8 mouse cellular contexts compared by ENCODE assay signal in the genomic region with DNA sequence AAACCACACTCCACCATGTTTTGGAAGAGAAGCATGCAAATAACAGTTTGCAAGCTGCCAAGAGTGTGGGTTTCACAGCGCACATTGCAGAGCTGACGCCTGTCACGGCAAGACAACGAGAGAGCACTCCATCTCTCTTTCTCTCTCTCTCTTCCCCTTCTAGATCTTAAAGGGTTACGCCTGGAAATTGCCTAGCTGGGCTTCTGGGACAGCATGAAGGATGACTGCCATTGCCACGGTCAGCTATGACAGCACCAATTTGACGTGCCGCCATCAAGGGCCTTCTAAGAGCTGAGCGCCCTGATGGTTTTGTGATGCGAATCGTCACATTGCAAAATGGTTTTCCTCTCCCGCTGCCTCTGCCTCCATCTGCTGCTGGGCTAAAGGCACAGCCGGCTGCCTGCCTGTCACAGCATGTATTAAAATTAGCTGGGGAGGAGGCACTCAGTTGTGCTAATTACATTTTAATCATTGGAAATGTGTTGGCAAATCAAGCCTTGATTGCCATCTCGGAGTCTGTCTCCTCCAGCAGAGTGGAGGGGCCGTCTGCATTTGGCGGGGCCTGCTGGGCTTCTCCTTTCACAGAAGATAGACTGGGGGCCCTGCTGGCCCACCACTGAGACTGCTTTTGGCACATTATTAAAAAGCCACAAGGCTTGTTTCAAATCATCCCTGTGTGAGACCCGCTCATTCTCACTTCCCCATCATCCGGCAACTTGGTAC.
DNase-seq lines count a peak whose midpoint lies in the region; TF ChIP-seq lines count a peak whose summit lies in the region.

No protein-coding gene starts in this region.

- peak; percentile 38; the same call in 1 of the 2 replicates for TF ChIP-seq CTCF in cerebellum, adult 2 months (IDR thresholded peaks at IDR 0.05; ENCODE audit: borderline replicate concordance, insufficient read depth, low read depth, low read length)

- intact Hi-C loops in left cerebral cortex, postnatal 25 days (cut with DNase I) = loop anchor here (2.0 to 5.0 kb wide), 2 partner anchors 18 to 257 kb away; no protein-coding TSS in a partner anchor

- no peak for TF ChIP-seq POLR2A in cerebellum, adult 2 months (IDR thresholded peaks at IDR 0.05; ENCODE audit: borderline replicate concordance, insufficient read depth, low read length)

- no peak overlapping the region for H3K27ac ChIP-seq in cerebellum, adult 2 months (ENCODE audit: insufficient read depth, low read length)

- peaks cover 6% of the 10 kb centered on the region for H3K4me1 ChIP-seq in cerebellum, adult 2 months (ENCODE audit: control insufficient read depth, insufficient read depth, low read length)

- H3K4me3 ChIP-seq in cerebellum, adult 2 months (replicated peaks; ENCODE audit: insufficient read depth, low read depth, low read length) = peak overlapping the region; percentile 16

- WGBS in cerebellum, adult 2 months = 8% methylated on average over 18 of the region's 18 CpGs

- H3K27me3 ChIP-seq in cerebellum, adult 2 months (ENCODE audit: control insufficient read depth, insufficient read depth, low read length) = no peaks in the 10 kb centered on the region

- DNase-seq in ES-CJ7 (ENCODE audit: low read depth, low spot score) = peak; percentile 13
- peak; percentile 83 to 89 for DNase-seq in cerebellum, adult 2 months
- peak; percentile 43 to 56 for DNase-seq in frontal cortex, postnatal 25 days (ENCODE audit: low spot score in 2 of 2)
- peak; percentile 74 to 88 for DNase-seq in left cerebral cortex, postnatal 25 days (ENCODE audit: low spot score in 2 of 2)
- DNase-seq in right cerebral cortex, postnatal 10 days (ENCODE audit: low spot score in 2 of 2) = peak; percentile 82 to 91
- DNase-seq in gastrocnemius, postnatal 4 days (ENCODE audit: low spot score in 2 of 2) = no peak
- no peak for DNase-seq in natural killer cell, adult 2 months (ENCODE audit: low spot score in 2 of 2)
- DNase-seq in thymus, adult 18-20 months = no peak

Comparison
In these comparisons a context has a peak if more than half of its experiments do, and no peak if none do; other contexts are left out.
1. DNase-seq: peak in ES-CJ7 (single experiment), cerebellum, adult 2 months (2 of 2), frontal cortex, postnatal 25 days (2 of 2), left cerebral cortex, postnatal 25 days (2 of 2) and right cerebral cortex, postnatal 10 days (2 of 2); none in gastrocnemius, postnatal 4 days (0 of 2), natural killer cell, adult 2 months (0 of 2) and thymus, adult 18-20 months (0 of 2).